Mouse (Mus musculus): ENCODE data around the gene Rsu1.

GRCm38 (mm10) chr2:13224546-13224945 is 46.7 kb downstream of the Rsu1 start:
- TF ChIP-seq CTCF (IDR thresholded peaks at IDR 0.05; ENCODE audit: low read depth, low read length) (no peak), EP300 (IDR thresholded peaks at IDR 0.05; ENCODE audit: insufficient read depth, low read depth, low read length) (no peak)

All from ES-Bruce4 (cell line).